Mouse (Mus musculus): ENCODE measurements around the gene Tbc1d23. TPM values are rescaled to one million over a fixed set of nuclear protein-coding genes. Genes with fewer than 3 reads are reported as not detected.
A peak's percentile ranks its signal among the peaks of the same experiment; 100 is the strongest.

Tbc1d23 gene
- polyA plus RNA-seq, 2 experiments: 5.4 to 6.6 TPM

DNA sequence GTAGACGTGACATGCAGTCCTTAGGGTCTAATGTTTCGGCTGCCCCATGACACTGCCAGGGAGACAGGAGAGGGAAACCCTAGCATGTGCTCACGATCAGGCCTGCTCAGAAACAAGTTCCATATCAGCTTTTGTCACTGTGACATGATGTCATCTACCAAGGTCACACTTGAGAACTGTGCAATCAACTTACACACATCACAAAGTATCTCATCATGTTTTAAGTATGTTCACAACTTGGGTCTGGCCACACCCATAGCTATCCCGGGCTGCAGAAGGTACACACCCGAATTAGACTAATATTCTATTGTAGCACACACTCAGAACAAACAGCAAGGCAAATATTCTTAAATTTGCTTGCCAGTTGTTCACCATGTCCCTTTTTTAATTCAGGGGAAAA lies 49.3 kb downstream of the Tbc1d23 start:
- 61% methylated on average over 5 of the region's 5 CpGs for WGBS (ENCODE audit: insufficient replicate concordance)
- ATAC-seq (ENCODE audit: insufficient read depth): peak; percentile 70; the same call in 1 of the 2 replicates
- H3K36me3 ChIP-seq (replicated peaks; ENCODE audit: control insufficient read depth, insufficient read depth, low read depth): no peaks in the 10 kb centered on the region; the same call in 1 of the 2 replicates

DNA sequence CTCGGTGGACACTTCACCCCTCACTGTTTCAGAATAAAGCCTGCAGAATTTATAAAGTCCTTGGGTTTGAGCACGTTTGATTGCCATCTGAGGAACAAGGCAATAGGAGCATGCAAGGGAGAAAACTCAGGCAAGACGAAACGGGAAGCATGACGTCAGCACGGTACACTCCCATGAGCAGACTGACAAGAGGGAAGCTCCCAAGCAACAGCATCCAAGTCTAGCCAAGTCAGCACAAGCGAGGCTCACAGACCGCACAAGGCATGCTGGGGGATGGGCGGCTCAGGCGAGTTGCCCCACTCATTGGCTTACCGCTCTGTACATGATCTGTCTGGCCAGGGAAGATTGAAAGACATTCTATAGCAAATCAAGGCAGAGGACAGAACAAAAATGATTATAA lies 50.1 kb downstream of the Tbc1d23 start:
- DNase-seq (ENCODE audit: low read depth in 3 of 3, low spot score in 3 of 3) (no peak), ATAC-seq (ENCODE audit: insufficient read depth) (no peak)
- 75% methylated on average over 11 of the region's 11 CpGs for WGBS (ENCODE audit: insufficient replicate concordance)
- H3K36me3 ChIP-seq (replicated peaks; ENCODE audit: control insufficient read depth, insufficient read depth, low read depth): no peaks in the 10 kb centered on the region; the same call in 1 of the 2 replicates
- no peak overlapping the region for H3K4me3 ChIP-seq (ENCODE audit: insufficient read depth in 1 of 2, low read depth in 2 of 2, low read length in 2 of 2)
- no peak overlapping the region for H3K9ac ChIP-seq (replicated peaks)
- H3K4me2 ChIP-seq (ENCODE audit: low read depth): no peak overlapping the region
- 0 out of 4 replicates have a peak, but pooled peaks cover 0 to 3% of the 10 kb centered on the region in 2 experiments for H3K4me1 ChIP-seq (replicated peaks; ENCODE audit: control insufficient read depth in 2 of 2, insufficient read depth in 2 of 2, low read length in 1 of 2)
- H3K27ac ChIP-seq: no peak overlapping the region
- TF ChIP-seq EP300 (IDR thresholded peaks at IDR 0.05; ENCODE audit: low read depth) (no peak), CTCF (IDR thresholded peaks at IDR 0.05; ENCODE audit: low read depth) (no peak)
- H3K9me3 ChIP-seq (ENCODE audit: control insufficient read depth, low read length): no peaks in the 10 kb centered on the region
- no peaks in the 10 kb centered on the region for H3K27me3 ChIP-seq (ENCODE audit: control insufficient read depth, insufficient read depth, low read length)

More for the DNA sequence above, 49.3 kb downstream of the Tbc1d23 start:
- H3K27me3 ChIP-seq (ENCODE audit: control insufficient read depth, insufficient read depth, low read length): no peaks in the 10 kb centered on the region
- no peak overlapping the region for H3K4me3 ChIP-seq (ENCODE audit: insufficient read depth in 1 of 2, low read depth in 2 of 2, low read length in 2 of 2)
- H3K4me2 ChIP-seq (ENCODE audit: low read depth): no peak overlapping the region
- DNase-seq (ENCODE audit: low read depth in 3 of 3, low spot score in 3 of 3): no peak
- no peaks in the 10 kb centered on the region for H3K9me3 ChIP-seq (ENCODE audit: control insufficient read depth, low read length)
- TF ChIP-seq EP300 (IDR thresholded peaks at IDR 0.05; ENCODE audit: low read depth) (no peak), CTCF (IDR thresholded peaks at IDR 0.05; ENCODE audit: low read depth) (no peak)
- H3K27ac ChIP-seq: no peak overlapping the region
- no peak overlapping the region for H3K9ac ChIP-seq (replicated peaks)
- 0 out of 4 replicates have a peak, but pooled peaks cover 0 to 3% of the 10 kb centered on the region in 2 experiments for H3K4me1 ChIP-seq (replicated peaks; ENCODE audit: control insufficient read depth in 2 of 2, insufficient read depth in 2 of 2, low read length in 1 of 2)

DNA sequence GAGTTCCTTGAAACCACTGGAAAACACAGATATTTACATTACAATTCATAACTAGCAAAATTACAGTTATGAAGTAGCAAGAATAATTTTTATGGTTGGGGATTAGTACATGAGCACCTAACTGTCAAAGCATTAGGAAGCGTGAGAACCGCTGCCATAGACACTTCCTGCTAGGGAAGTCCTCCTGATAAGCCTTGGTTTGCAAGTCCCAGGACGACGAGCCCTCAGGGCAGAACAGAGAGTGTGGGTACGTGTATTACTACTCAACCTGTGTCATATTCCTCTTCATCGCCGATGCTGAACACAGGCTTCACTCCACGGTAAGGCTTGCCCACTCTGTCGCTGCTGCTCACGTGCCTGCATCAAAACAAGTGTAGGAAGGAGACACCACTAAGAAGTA lies 53.6 kb downstream of the Tbc1d23 start:
- H3K27ac ChIP-seq: no peak overlapping the region
- DNase-seq (ENCODE audit: low read depth in 3 of 3, low spot score in 3 of 3): no peak
- ATAC-seq (ENCODE audit: insufficient read depth): no peak
- H3K4me1 ChIP-seq (replicated peaks; ENCODE audit: control insufficient read depth in 2 of 2, insufficient read depth in 2 of 2, low read length in 1 of 2): 0 out of 4 replicates have a peak, but pooled peaks cover 0 to 3% of the 10 kb centered on the region in 2 experiments
- no peaks in the 10 kb centered on the region for H3K27me3 ChIP-seq (ENCODE audit: control insufficient read depth, insufficient read depth, low read length)
- H3K4me2 ChIP-seq (ENCODE audit: low read depth): no peak overlapping the region
- no peak overlapping the region for H3K4me3 ChIP-seq (ENCODE audit: insufficient read depth in 1 of 2, low read depth in 2 of 2, low read length in 2 of 2)
- TF ChIP-seq CTCF (IDR thresholded peaks at IDR 0.05; ENCODE audit: low read depth) (no peak), EP300 (IDR thresholded peaks at IDR 0.05; ENCODE audit: low read depth) (no peak)
- H3K9ac ChIP-seq (replicated peaks): no peak overlapping the region
- 47% methylated on average over 10 of the region's 10 CpGs for WGBS (ENCODE audit: insufficient replicate concordance)
- H3K36me3 ChIP-seq (replicated peaks; ENCODE audit: control insufficient read depth, insufficient read depth, low read depth): no peaks in the 10 kb centered on the region; the same call in 1 of the 2 replicates
- no peaks in the 10 kb centered on the region for H3K9me3 ChIP-seq (ENCODE audit: control insufficient read depth, low read length)

DNA sequence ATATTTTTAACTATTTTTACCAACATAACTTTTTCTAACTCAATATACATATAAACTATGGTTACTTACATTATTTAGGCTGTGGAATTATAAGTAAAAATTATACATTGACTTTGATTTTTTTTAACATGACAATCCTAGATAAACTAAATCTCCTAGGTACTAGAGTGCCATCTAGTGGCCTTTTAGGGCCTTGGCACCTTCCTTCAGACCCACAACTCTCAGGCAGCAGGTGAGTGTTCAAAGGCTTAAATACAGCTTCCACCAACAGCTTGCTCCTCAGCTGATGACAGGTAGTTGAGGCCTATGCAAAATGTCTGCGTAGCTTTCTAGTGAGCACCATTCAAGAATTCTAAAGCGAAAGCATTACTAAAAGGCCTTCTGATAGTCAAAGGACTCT lies 54.0 kb downstream of the Tbc1d23 start:
- H3K4me1 ChIP-seq (replicated peaks; ENCODE audit: control insufficient read depth in 2 of 2, insufficient read depth in 2 of 2, low read length in 1 of 2): 0 out of 4 replicates have a peak, but pooled peaks cover 0 to 3% of the 10 kb centered on the region in 2 experiments
- no peaks in the 10 kb centered on the region; the same call in 1 of the 2 replicates for H3K36me3 ChIP-seq (replicated peaks; ENCODE audit: control insufficient read depth, insufficient read depth, low read depth)
- H3K4me2 ChIP-seq (ENCODE audit: low read depth): no peak overlapping the region
- DNase-seq (ENCODE audit: low read depth in 3 of 3, low spot score in 3 of 3) (peak in 1 of 3 experiments; percentile 48), ATAC-seq (ENCODE audit: insufficient read depth) (no peak)
- WGBS (ENCODE audit: insufficient replicate concordance): 59% methylated on average over 2 of the region's 2 CpGs
- TF ChIP-seq EP300 (IDR thresholded peaks at IDR 0.05; ENCODE audit: low read depth) (no peak), CTCF (IDR thresholded peaks at IDR 0.05; ENCODE audit: low read depth) (peak; percentile 77)
- no peaks in the 10 kb centered on the region for H3K9me3 ChIP-seq (ENCODE audit: control insufficient read depth, low read length)
- no peak overlapping the region for H3K9ac ChIP-seq (replicated peaks)
- no peak overlapping the region for H3K4me3 ChIP-seq (ENCODE audit: insufficient read depth in 1 of 2, low read depth in 2 of 2, low read length in 2 of 2)
- H3K27ac ChIP-seq: no peak overlapping the region
- H3K27me3 ChIP-seq (ENCODE audit: control insufficient read depth, insufficient read depth, low read length): no peaks in the 10 kb centered on the region

DNA sequence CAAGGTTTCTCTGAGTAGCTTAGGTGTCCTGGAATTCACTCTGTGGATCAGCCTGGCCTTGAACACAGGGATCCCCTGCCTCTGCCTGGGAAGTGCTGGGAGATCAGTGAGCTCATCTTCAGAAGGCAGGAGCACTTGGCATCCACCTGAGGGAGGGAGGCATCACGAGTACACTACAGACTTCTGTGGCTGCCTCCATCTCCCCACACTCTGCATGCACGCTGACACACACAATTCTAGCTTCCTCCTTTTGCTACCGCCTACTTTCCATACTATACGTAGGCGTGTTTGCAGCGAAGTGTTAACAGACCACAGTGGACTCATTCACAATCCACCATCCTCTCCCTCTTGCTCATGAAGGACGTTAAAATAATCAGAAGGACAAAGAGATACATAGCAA lies 55.0 kb downstream of the Tbc1d23 start:
- Histone ChIP-seq H3K9ac (replicated peaks) (no peak overlapping the region), H3K4me2 (ENCODE audit: low read depth) (no peak overlapping the region), H3K36me3 (replicated peaks; ENCODE audit: control insufficient read depth, insufficient read depth, low read depth) (no peaks in the 10 kb centered on the region), H3K27ac (no peak overlapping the region), H3K4me3 (ENCODE audit: insufficient read depth in 1 of 2, low read depth in 2 of 2, low read length in 2 of 2) (no peak overlapping the region), H3K27me3 (ENCODE audit: control insufficient read depth, insufficient read depth, low read length) (no peaks in the 10 kb centered on the region), H3K9me3 (ENCODE audit: control insufficient read depth, low read length) (no peaks in the 10 kb centered on the region), H3K4me1 (replicated peaks; ENCODE audit: control insufficient read depth in 2 of 2, insufficient read depth in 2 of 2, low read length in 1 of 2) (0 out of 4 replicates have a peak, but pooled peaks cover 0 to 2% of the 10 kb centered on the region in 2 experiments)
- TF ChIP-seq EP300 (IDR thresholded peaks at IDR 0.05; ENCODE audit: low read depth) (no peak), CTCF (IDR thresholded peaks at IDR 0.05; ENCODE audit: low read depth) (no peak)
- ATAC-seq (ENCODE audit: insufficient read depth) (no peak), DNase-seq (ENCODE audit: low read depth in 3 of 3, low spot score in 3 of 3) (no peak)
- 61% methylated on average over 7 of the region's 7 CpGs for WGBS (ENCODE audit: insufficient replicate concordance)

Measured in liver, embryonic 14.5 days (tissue).